ENCODE assay signal across 9 mouse cellular contexts in the genomic region with DNA sequence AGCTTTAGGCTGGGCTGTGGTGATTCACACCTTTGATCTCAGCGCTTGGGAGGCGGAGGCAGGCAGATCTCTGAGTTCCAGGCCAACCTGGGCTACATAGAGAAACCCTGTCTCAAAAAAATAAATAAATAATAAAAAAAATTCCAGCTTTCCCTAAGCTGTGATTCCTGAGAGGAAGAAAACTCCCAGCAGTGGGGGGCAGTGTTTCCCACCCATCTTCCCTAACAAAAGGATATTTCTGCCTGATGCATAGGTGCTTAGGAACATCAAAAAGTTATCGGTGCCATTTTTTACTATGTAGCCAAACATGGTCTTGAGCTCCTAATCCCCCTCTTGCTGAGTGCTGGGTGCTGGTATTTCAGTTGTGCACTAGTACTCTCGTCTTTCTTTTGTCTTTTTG. TPM values are rescaled to one million over a fixed set of nuclear protein-coding genes. Genes with fewer than 3 reads are reported as not detected.
A peak's percentile ranks its signal among the peaks of the same experiment; 100 is the strongest.
DNase-seq lines count a peak whose midpoint lies in the region; ATAC-seq and TF ChIP-seq lines count a peak whose summit lies in the region.
"Had no signal": no experiment of that assay in that cellular context is flagged by ENCODE, and none has a peak within 500 bp of the region (broad histone marks: within the 10 kb centered on the region; RNA-seq: fewer than 3 reads in every experiment).

No protein-coding gene starts in this region.

- WGBS in cerebellum, adult 2 months: 80% methylated on average over 4 of the region's 4 CpGs
- 92% methylated on average over 4 of the region's 4 CpGs for WGBS in hindbrain, embryonic 15.5 days
- WGBS in liver, embryonic 15.5 days (ENCODE audit: insufficient replicate concordance): 88% methylated on average over 4 of the region's 4 CpGs

- peaks cover 6 to 24% of the 10 kb centered on the region in 2 experiments for H3K36me3 ChIP-seq in CH12.LX (replicated peaks in 1 of 2; ENCODE audit: control insufficient read depth in 1 of 2, insufficient read depth in 1 of 2, low read length in 1 of 2)
- H3K36me3 ChIP-seq in hindbrain, embryonic 15.5 days: peaks cover 13% of the 10 kb centered on the region
- peaks cover 4% of the 10 kb centered on the region for H3K36me3 ChIP-seq in liver, embryonic 15.5 days (replicated peaks)

- TF ChIP-seq RAD21 in CH12.LX (IDR thresholded peaks at IDR 0.05; ENCODE audit: low read depth, low read length): no peak

- no peak overlapping the region for H3K27ac ChIP-seq in cerebellum, adult 2 months (ENCODE audit: insufficient read depth, low read length)
- no peak overlapping the region for H3K27ac ChIP-seq in CH12.LX (ENCODE audit: insufficient read depth, low read depth)
- H3K27ac ChIP-seq in hindbrain, embryonic 15.5 days (replicated peaks): no peak overlapping the region
- no peak overlapping the region for H3K27ac ChIP-seq in liver, embryonic 15.5 days (replicated peaks)

- no peak for TF ChIP-seq EP300 in CH12.LX (IDR thresholded peaks at IDR 0.05; ENCODE audit: low read length)

- H3K79me2 ChIP-seq in CH12.LX (replicated peaks; ENCODE audit: control insufficient read depth, extremely low read depth, insufficient read depth, poor library complexity, severe bottlenecking): peaks cover 3% of the 10 kb centered on the region; the same call in 1 of the 2 replicates

- TF ChIP-seq POLR2A in cerebellum, adult 2 months (IDR thresholded peaks at IDR 0.05; ENCODE audit: borderline replicate concordance, insufficient read depth, low read length): no peak
- no peak for TF ChIP-seq POLR2A in CH12.LX (IDR thresholded peaks at IDR 0.05; ENCODE audit: low read depth, low read length)

- in situ Hi-C loops in CH12.LX (cut with MboI; ENCODE audit: low pct_ligation_motif_present, low pct_unique_long_range_greater_than_20kb, low sequenced_read_pairs): no loop called here

- no peak overlapping the region for H3K9ac ChIP-seq in CH12.LX (ENCODE audit: insufficient read depth, low read depth)
- H3K9ac ChIP-seq in hindbrain, embryonic 15.5 days: no peak overlapping the region
- no peak overlapping the region for H3K9ac ChIP-seq in liver, embryonic 15.5 days

- DNase-seq in cerebellum, adult 9-10 months: peak; percentile 42
- DNase-seq in cerebellum, adult 2 months: no peak
- DNase-seq in CH12.LX (ENCODE audit: extremely low read depth): no peak
- DNase-seq in yolk sac, embryonic 10.5 days (ENCODE audit: low spot score): no peak
- DNase-seq in thymus, postnatal 14 days: no peak
- no peak for DNase-seq in B cell, adult 2 months
- DNase-seq: gastrocnemius, adult 2 months had no signal

- no peaks in the 10 kb centered on the region for H3K27me3 ChIP-seq in cerebellum, adult 2 months (ENCODE audit: control insufficient read depth, insufficient read depth, low read length)
- peaks cover 2% of the 10 kb centered on the region for H3K27me3 ChIP-seq in CH12.LX (replicated peaks)
- H3K27me3 ChIP-seq in hindbrain, embryonic 15.5 days: no peaks in the 10 kb centered on the region
- H3K27me3 ChIP-seq in liver, embryonic 15.5 days: no peaks in the 10 kb centered on the region

- no peak for TF ChIP-seq CTCF in cerebellum, adult 2 months (IDR thresholded peaks at IDR 0.05; ENCODE audit: borderline replicate concordance, insufficient read depth, low read depth, low read length)
- TF ChIP-seq CTCF in CH12.LX (conservative IDR thresholded peaks at IDR 0.05 in 1 of 2, IDR thresholded peaks at IDR 0.05 in 1 of 2; ENCODE audit: low read depth in 2 of 2, low read length in 2 of 2): no peak

- peak overlapping the region; percentile 73; the same call in 1 of the 2 replicates for H3K4me2 ChIP-seq in CH12.LX (ENCODE audit: insufficient read depth, low read depth, poor library complexity, severe bottlenecking)
- H3K4me2 ChIP-seq in hindbrain, embryonic 15.5 days: peak overlapping the region; percentile 88
- peak overlapping the region; percentile 92 for H3K4me2 ChIP-seq in liver, embryonic 15.5 days

- peaks cover 9% of the 10 kb centered on the region for H3K9me3 ChIP-seq in CH12.LX (replicated peaks; ENCODE audit: low read length)
- no peaks in the 10 kb centered on the region for H3K9me3 ChIP-seq in hindbrain, embryonic 15.5 days
- H3K9me3 ChIP-seq in liver, embryonic 15.5 days (replicated peaks): no peaks in the 10 kb centered on the region

- no peak for ATAC-seq in hindbrain, embryonic 15.5 days (ENCODE audit: low FRiP score, low read depth)
- ATAC-seq in liver, embryonic 15.5 days (ENCODE audit: insufficient read depth): no peak

- H3K4me1 ChIP-seq in cerebellum, adult 2 months (ENCODE audit: control insufficient read depth, insufficient read depth, low read length): peaks cover 4% of the 10 kb centered on the region; the same call in 1 of the 2 replicates
- H3K4me1 ChIP-seq in CH12.LX (ENCODE audit: control insufficient read depth in 1 of 2, insufficient read depth in 2 of 2): peaks cover 3 to 18% of the 10 kb centered on the region in 2 experiments; a peak in 2 of 4 replicates
- H3K4me1 ChIP-seq in hindbrain, embryonic 15.5 days (replicated peaks): peaks cover 23% of the 10 kb centered on the region
- peaks cover 38% of the 10 kb centered on the region for H3K4me1 ChIP-seq in liver, embryonic 15.5 days (replicated peaks)

- no peak overlapping the region for H3K4me3 ChIP-seq in cerebellum, adult 2 months (replicated peaks; ENCODE audit: insufficient read depth, low read depth, low read length)
- H3K4me3 ChIP-seq in CH12.LX (replicated peaks in 1 of 3; ENCODE audit: low read depth in 2 of 3, low read length in 2 of 3, poor library complexity in 1 of 3): no peak overlapping the region
- peak overlapping the region; percentile 69; the same call in 1 of the 2 replicates for H3K4me3 ChIP-seq in hindbrain, embryonic 15.5 days
- no peak overlapping the region for H3K4me3 ChIP-seq in liver, embryonic 15.5 days (replicated peaks)

- dilution Hi-C loops in CH12.LX (cut with MboI; ENCODE audit: extremely low pct_ligation_motif_present, extremely low pct_unique_long_range_greater_than_20kb, low sequenced_read_pairs): no loop called here

TF ChIP-seq in CH12.LX, 34 proteins besides CTCF, POLR2A, EP300 and RAD21:
- TF ChIP-seq NELFE (IDR thresholded peaks at IDR 0.05; ENCODE audit: low read depth, low read length): no peak
- TF ChIP-seq TCF12 (IDR thresholded peaks at IDR 0.05; ENCODE audit: low read depth, low read length): no peak
- TF ChIP-seq CHD2 (IDR thresholded peaks at IDR 0.05; ENCODE audit: low read length): no peak
- TF ChIP-seq ZMIZ1 (IDR thresholded peaks at IDR 0.05; ENCODE audit: low read depth, low read length): no peak
- TF ChIP-seq SMC3 (IDR thresholded peaks at IDR 0.05; ENCODE audit: low read depth, low read length): no peak
- TF ChIP-seq MXI1 (IDR thresholded peaks at IDR 0.05; ENCODE audit: low read depth, low read length): no peak
- TF ChIP-seq MAZ (IDR thresholded peaks at IDR 0.05; ENCODE audit: low read depth, low read length): no peak
- no peak for TF ChIP-seq RCOR1 (conservative IDR thresholded peaks at IDR 0.05; ENCODE audit: low read depth, low read length)
- TF ChIP-seq KAT2A (IDR thresholded peaks at IDR 0.05; ENCODE audit: insufficient replicate concordance, low read length): no peak
- TF ChIP-seq JUN (IDR thresholded peaks at IDR 0.05; ENCODE audit: insufficient read depth, low read depth, low read length): no peak
- no peak for TF ChIP-seq ZNF384 (IDR thresholded peaks at IDR 0.05; ENCODE audit: low read depth, low read length)
- no peak for TF ChIP-seq USF1 (IDR thresholded peaks at IDR 0.05; ENCODE audit: low read depth, low read length)
- TF ChIP-seq CHD1 (IDR thresholded peaks at IDR 0.05; ENCODE audit: low read depth, low read length): no peak
- no peak for TF ChIP-seq HCFC1 (IDR thresholded peaks at IDR 0.05; ENCODE audit: low read depth, low read length)
- TF ChIP-seq TBP (conservative IDR thresholded peaks at IDR 0.05; ENCODE audit: low read depth, low read length): no peak
- TF ChIP-seq IRF4 (IDR thresholded peaks at IDR 0.05; ENCODE audit: low read depth, low read length): no peak
- no peak for TF ChIP-seq ZC3H11A (IDR thresholded peaks at IDR 0.05; ENCODE audit: low read depth, low read length)
- TF ChIP-seq ETS1 (conservative IDR thresholded peaks at IDR 0.05; ENCODE audit: low read depth, low read length): no peak
- TF ChIP-seq E2F4 (IDR thresholded peaks at IDR 0.05; ENCODE audit: insufficient replicate concordance, low read depth, low read length): no peak
- no peak for TF ChIP-seq MEF2A (IDR thresholded peaks at IDR 0.05; ENCODE audit: borderline replicate concordance, low read depth, low read length)

RNA-seq across cellular contexts. Expression of a gene that starts 1.5 kb away (rescaled TPM):
- 25.4 and 27.6 TPM in 2 replicates for polyA plus RNA-seq in cerebellum, adult 2 months (2012; rRNA removed)
- 5.8 and 7.8 TPM in 2 replicates for total RNA-seq in CH12.LX (2012; rRNA removed)
- 6.3 and 6.8 TPM in 2 replicates for total RNA-seq in CH12.LX (2014; rRNA removed)
- polyA plus RNA-seq in CH12.LX (2012; ENCODE audit: insufficient read length, low read depth): 5.3 and 5.9 TPM in 2 replicates
- 34.2 and 35.9 TPM in 2 replicates for polyA plus RNA-seq in hindbrain, embryonic 15.5 days (2015; fragmentation: Nextera tagmentation; extraction: Ambion mirVana)
- 3.7 and 4.1 TPM in 2 replicates for polyA plus RNA-seq in liver, embryonic 15.5 days (2015; fragmentation: Nextera tagmentation; extraction: Ambion mirVana)

RNA-seq across cellular contexts. Expression of a gene that starts 49.5 kb away (rescaled TPM):
- 63.9 and 64.5 TPM in 2 replicates for polyA plus RNA-seq in cerebellum, adult 2 months (2012; rRNA removed)
- total RNA-seq in CH12.LX (2012; rRNA removed) (3.5 and 7.4 TPM in 2 replicates), CH12.LX (2014; rRNA removed) (0.97 and 1.7 TPM in 2 replicates)
- 6.3 and 9.1 TPM in 2 replicates for polyA plus RNA-seq in CH12.LX (2012; ENCODE audit: insufficient read length, low read depth)
- 35.0 and 38.1 TPM in 2 replicates for polyA plus RNA-seq in hindbrain, embryonic 15.5 days (2015; fragmentation: Nextera tagmentation; extraction: Ambion mirVana)
- 0.14 and 0.37 TPM in 2 replicates for polyA plus RNA-seq in liver, embryonic 15.5 days (2015; fragmentation: Nextera tagmentation; extraction: Ambion mirVana)

RNA-seq across cellular contexts. Expression of a gene that starts 55.0 kb away (rescaled TPM):
- polyA plus RNA-seq in cerebellum, adult 2 months (2012; rRNA removed): 18.0 and 18.3 TPM in 2 replicates
- 3.5 TPM in 2 replicates for total RNA-seq in CH12.LX (2012; rRNA removed)
- total RNA-seq in CH12.LX (2014; rRNA removed): 2.3 and 2.4 TPM in 2 replicates
- 2.0 and 2.3 TPM in 2 replicates for polyA plus RNA-seq in CH12.LX (2012; ENCODE audit: insufficient read length, low read depth)
- 43.5 and 46.5 TPM in 2 replicates for polyA plus RNA-seq in hindbrain, embryonic 15.5 days (2015; fragmentation: Nextera tagmentation; extraction: Ambion mirVana)
- 0.81 and 0.97 TPM in 2 replicates for polyA plus RNA-seq in liver, embryonic 15.5 days (2015; fragmentation: Nextera tagmentation; extraction: Ambion mirVana)
